Mouse (Mus musculus): ENCODE data around the gene Skida1.
A peak's percentile ranks its signal among the peaks of the same experiment; 100 is the strongest.

The Skida1 gene

GRCm38 (mm10) chr2:18015581-18015980 lies 33.3 kb downstream of the Skida1 start:
- DNase-seq (ENCODE audit: low read depth, low spot score), result no peak

GRCm38 (mm10) chr2:18012866-18013265 lies 36.0 kb downstream of the Skida1 start:
- DNase-seq (ENCODE audit: low read depth, low spot score), result no peak

GRCm38 (mm10) chr2:18011226-18011625 lies 37.6 kb downstream of the Skida1 start:
- DNase-seq (ENCODE audit: low read depth, low spot score), result no peak

- peak; percentile 26 for DNase-seq (ENCODE audit: low read depth, low spot score)
Measured at GRCm38 (mm10) chr2:18005137-18005536, 43.7 kb downstream of the Skida1 start.

- DNase-seq (ENCODE audit: low read depth, low spot score), result no peak
Measured at GRCm38 (mm10) chr2:18004286-18004685, 44.6 kb downstream of the Skida1 start.

GRCm38 (mm10) chr2:18002306-18002705 lies 46.5 kb downstream of the Skida1 start:
- DNase-seq (ENCODE audit: low read depth, low spot score), result no peak

GRCm38 (mm10) chr2:17996858-17997257 lies 52.0 kb downstream of the Skida1 start, which contains the start of gene H2al2a:
Gene H2al2a (minus strand): TSS chr2:17996958.
- no peak for DNase-seq (ENCODE audit: low read depth, low spot score)

Data from WW6 (cell line).